Mouse (Mus musculus): ENCODE results near the gene Nsrp1.

DNA sequence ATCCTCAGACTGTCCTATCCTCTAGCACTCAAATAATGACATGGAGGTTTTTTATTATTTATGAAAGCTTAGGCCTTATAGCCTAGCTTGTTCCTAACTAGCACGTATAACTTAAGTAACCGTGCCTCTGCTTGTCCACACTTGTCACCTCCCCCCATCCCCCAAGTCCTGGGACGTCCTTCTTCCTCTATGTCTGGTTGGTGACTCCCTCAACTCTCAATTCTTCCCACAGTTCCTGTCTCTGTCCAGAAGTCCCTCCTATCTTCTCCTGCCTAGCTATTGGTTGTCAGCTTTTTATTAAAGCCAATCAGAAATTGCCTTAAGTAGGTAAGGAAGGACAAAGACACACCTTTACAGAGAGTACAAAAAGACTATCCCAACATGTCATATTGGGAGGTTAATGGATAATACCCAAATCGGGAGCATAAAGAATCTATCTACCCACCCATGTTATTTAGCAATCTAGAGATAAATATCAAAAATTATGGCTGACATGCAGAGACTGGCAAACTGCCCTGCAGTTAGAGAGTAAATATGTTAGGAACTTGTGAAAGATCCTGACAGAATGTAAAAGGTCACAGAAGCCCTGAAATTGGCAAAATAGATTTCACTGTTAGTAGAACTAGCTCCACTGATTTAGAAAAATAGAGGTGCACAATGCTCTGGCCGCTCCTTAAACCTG lies 5.9 kb upstream of the Nsrp1 start:
- TF ChIP-seq POLR2A (IDR thresholded peaks at IDR 0.05; ENCODE audit: borderline replicate concordance, extremely low read depth, insufficient read depth, insufficient read length, poor library complexity, severe bottlenecking) (no peak), CTCF (IDR thresholded peaks at IDR 0.05; ENCODE audit: borderline replicate concordance, extremely low read depth, insufficient read depth, insufficient read length) (no peak)
